ENCODE assay signal across 8 mouse cellular contexts in genomic region chr15:78801971-78802741, GRCm38 (mm10). TPM values are rescaled to one million over a fixed set of nuclear protein-coding genes. Genes with fewer than 3 reads are reported as not detected.
A peak's percentile ranks its signal among the peaks of the same experiment; 100 is the strongest.
DNase-seq lines count a peak whose midpoint lies in the region; ATAC-seq and TF ChIP-seq lines count a peak whose summit lies in the region.

No protein-coding gene starts in this region.

- peak; percentile 15; the same call in 1 of the 2 replicates for TF ChIP-seq CTCF in kidney, postnatal 0 days (IDR thresholded peaks at IDR 0.05; ENCODE audit: low read depth)

- peak overlapping the region; percentile 67 for H3K4me3 ChIP-seq in kidney, postnatal 0 days (replicated peaks; ENCODE audit: low read depth, low read length)
- peak overlapping the region; percentile 90 for H3K4me3 ChIP-seq in megakaryocyte, embryonic 14.5 days (replicated peaks)

- H3K4me1 ChIP-seq in kidney, postnatal 0 days (replicated peaks; ENCODE audit: insufficient read depth, low read length) = peaks cover 22% of the 10 kb centered on the region; the same call in 1 of the 2 replicates
- H3K4me1 ChIP-seq in megakaryocyte, embryonic 14.5 days = peaks cover 25% of the 10 kb centered on the region

- ATAC-seq in granulocyte monocyte progenitor cell, adult 5-6 weeks (replicated peaks; ENCODE audit: poor library complexity, severe bottlenecking) = peak; percentile 17; the same call in 1 of the 2 replicates
- peak; percentile 31 for ATAC-seq in kidney, postnatal 0 days (replicated peaks; ENCODE audit: low FRiP score, low read depth)

- peak overlapping the region; percentile 78 for H3K9ac ChIP-seq in kidney, postnatal 0 days (ENCODE audit: low read depth, low read length)

- peak overlapping the region; percentile 89 for H3K27ac ChIP-seq in kidney, postnatal 0 days

- peaks cover 5% of the 10 kb centered on the region; the same call in 1 of the 2 replicates for H3K27me3 ChIP-seq in kidney, postnatal 0 days (ENCODE audit: insufficient read depth, low read length)
- H3K27me3 ChIP-seq in megakaryocyte, embryonic 14.5 days (replicated peaks) = peaks cover 89% of the 10 kb centered on the region

- WGBS in kidney, postnatal 0 days = 1% methylated on average over 67 of the region's 67 CpGs

- H3K36me3 ChIP-seq in kidney, postnatal 0 days (ENCODE audit: insufficient read depth, low read length) = no peaks in the 10 kb centered on the region
- H3K36me3 ChIP-seq in megakaryocyte, embryonic 14.5 days (replicated peaks; ENCODE audit: low read length) = no peaks in the 10 kb centered on the region

- H3K9me3 ChIP-seq in kidney, postnatal 0 days (replicated peaks; ENCODE audit: low read length) = no peaks in the 10 kb centered on the region
- no peaks in the 10 kb centered on the region for H3K9me3 ChIP-seq in megakaryocyte, embryonic 14.5 days

- H3K4me2 ChIP-seq in kidney, postnatal 0 days (ENCODE audit: low read length) = peak overlapping the region; percentile 96

- peak; percentile 66 for DNase-seq in 3134 (ENCODE audit: extremely low read depth, insufficient read length, low spot score)
- peak; percentile 67 for DNase-seq in MN1 (ENCODE audit: low spot score)
- DNase-seq in kidney, postnatal 0 days (ENCODE audit: low spot score) = no peak
- DNase-seq in thymus, postnatal 10 days (ENCODE audit: low spot score in 2 of 2) = peak; percentile 13 to 45
- DNase-seq in layer of hippocampus, postnatal 36 days = no peak
- DNase-seq in layer of hippocampus, adult 9-10 months (ENCODE audit: low spot score) = no peak

RNA-seq across cellular contexts. Expression of gene Card10, which starts 0.7 kb away (rescaled TPM):
- not detected in 2 replicates for total RNA-seq in granulocyte monocyte progenitor cell, adult 5-6 weeks (2014; fragmentation: Nextera tagmentation)
- 0.22 TPM in 1 of 2 replicates, not detected in the other for total RNA-seq in granulocyte monocyte progenitor cell, adult 5-6 weeks (2017)
- 8.2 and 9.2 TPM in 2 replicates for polyA plus RNA-seq in kidney, postnatal 0 days (2015; fragmentation: Nextera tagmentation; extraction: Ambion mirVana)
- 1.5 and 2.1 TPM in 2 replicates for polyA plus RNA-seq in megakaryocyte, embryonic 14.5 days (2012; ENCODE audit: insufficient read depth, low replicate concordance)
- total RNA-seq in layer of hippocampus, postnatal 36 days (2021) = 1 to 10 TPM; 5.1 to 5.8 TPM

RNA-seq across cellular contexts. Expression of gene Mfng, which starts 28.9 kb away (rescaled TPM):
- total RNA-seq in granulocyte monocyte progenitor cell, adult 5-6 weeks (2014; fragmentation: Nextera tagmentation) = 31.2 and 34.9 TPM in 2 replicates
- 4.5 and 8.2 TPM in 2 replicates for total RNA-seq in granulocyte monocyte progenitor cell, adult 5-6 weeks (2017)
- 18.8 and 18.9 TPM in 2 replicates for polyA plus RNA-seq in kidney, postnatal 0 days (2015; fragmentation: Nextera tagmentation; extraction: Ambion mirVana)
- polyA plus RNA-seq in megakaryocyte, embryonic 14.5 days (2012; ENCODE audit: insufficient read depth, low replicate concordance) = 36.6 and 48.4 TPM in 2 replicates
- total RNA-seq in layer of hippocampus, postnatal 36 days (2021) = 1 to 10 TPM; 5.4 to 6.2 TPM

RNA-seq across cellular contexts. Expression of gene Cdc42ep1, which starts 40.3 kb away (rescaled TPM):
- total RNA-seq in granulocyte monocyte progenitor cell, adult 5-6 weeks (2014; fragmentation: Nextera tagmentation) = not detected in 2 replicates
- not detected in 2 replicates for total RNA-seq in granulocyte monocyte progenitor cell, adult 5-6 weeks (2017)
- 51.4 and 57.1 TPM in 2 replicates for polyA plus RNA-seq in kidney, postnatal 0 days (2015; fragmentation: Nextera tagmentation; extraction: Ambion mirVana)
- 1.2 and 3.7 TPM in 2 replicates for polyA plus RNA-seq in megakaryocyte, embryonic 14.5 days (2012; ENCODE audit: insufficient read depth, low replicate concordance)
- total RNA-seq in layer of hippocampus, postnatal 36 days (2021) = 10 to 100 TPM; 12.4 to 13.2 TPM

RNA-seq across cellular contexts. Expression of gene Lgals2, which starts 53.2 kb away (rescaled TPM):
- not detected in 2 replicates for total RNA-seq in granulocyte monocyte progenitor cell, adult 5-6 weeks (2014; fragmentation: Nextera tagmentation)
- not detected in 2 replicates for total RNA-seq in granulocyte monocyte progenitor cell, adult 5-6 weeks (2017)
- polyA plus RNA-seq in kidney, postnatal 0 days (2015; fragmentation: Nextera tagmentation; extraction: Ambion mirVana) = 0.91 and 1.2 TPM in 2 replicates
- polyA plus RNA-seq in megakaryocyte, embryonic 14.5 days (2012; ENCODE audit: insufficient read depth, low replicate concordance) = not detected in 2 replicates
- total RNA-seq in layer of hippocampus, postnatal 36 days (2021) = not detected

Comparison
In these comparisons a context has a peak if more than half of its experiments do, and no peak if none do; other contexts are left out.
1. DNase-seq: peak in 3134 (single experiment), MN1 (single experiment) and thymus, postnatal 10 days (2 of 2); none in kidney, postnatal 0 days (single experiment), layer of hippocampus, postnatal 36 days (0 of 2) and layer of hippocampus, adult 9-10 months (single experiment).
2. RNA of gene Card10, which starts 0.7 kb away (total RNA-seq): 5.1 to 5.8 TPM in layer of hippocampus, postnatal 36 days; 0.22 TPM in granulocyte monocyte progenitor cell, adult 5-6 weeks; every median in the first group is over 4 times any median in the second.
3. RNA of gene Cdc42ep1, which starts 40.3 kb away (total RNA-seq): 12.4 to 13.2 TPM in layer of hippocampus, postnatal 36 days; not detected in granulocyte monocyte progenitor cell, adult 5-6 weeks; every median in the first group is over 10 times any median in the second.